Mouse (Mus musculus) neural tube, embryonic 12.5 days (tissue): ENCODE data around the gene Mybph. TPM values are rescaled to one million over a fixed set of nuclear protein-coding genes. Genes with fewer than 3 reads are reported as not detected.

Source experiments
- ATAC-seq: fragments of 200-750 bp; cut with Nextera tagmentation; 2 replicates; pipeline ENCODE4 v1.8.0; 2017; ENCODE audit warnings: low read depth, mild to moderate bottlenecking, moderate TSS enrichment, moderate library complexity; ENCODE audit not compliant: low FRiP score
- H3K27ac ChIP-seq: fragments of 300-500 bp; sonication (generic); 2 replicates; pipeline ENCODE4 v1.5.1; 2016
- H3K27me3 ChIP-seq: fragments of 300-500 bp; sonication (generic); replicated peaks from 2 replicates; pipeline ENCODE4 v1.6.1; 2016; ENCODE audit warnings: mild to moderate bottlenecking
- H3K36me3 ChIP-seq: fragments of 300-500 bp; sonication (generic); 2 replicates; pipeline ENCODE4 v1.6.1; 2016; ENCODE audit warnings: mild to moderate bottlenecking
- H3K4me1 ChIP-seq: fragments of 300-500 bp; sonication (generic); 2 replicates; pipeline ENCODE4 v1.6.1; 2016
- H3K4me2 ChIP-seq: fragments of 300-500 bp; sonication (generic); replicated peaks from 2 replicates; pipeline ENCODE4 v1.6.1; 2016; ENCODE audit warnings: mild to moderate bottlenecking
- H3K4me3 ChIP-seq: fragments of 300-500 bp; sonication (generic); 2 replicates; pipeline ENCODE4 v1.5.1; 2016
- H3K9ac ChIP-seq: fragments of 300-500 bp; sonication (generic); 2 replicates; pipeline ENCODE4 v1.6.1; 2016; ENCODE audit warnings: mild to moderate bottlenecking
- H3K9me3 ChIP-seq: fragments of 300-500 bp; sonication (generic); 2 replicates; pipeline ENCODE4 v1.6.1; 2016; ENCODE audit warnings: mild to moderate bottlenecking
- WGBS: fragments of 180-500 bp; shearing (Covaris S2); methylation state at CpG from one replicate; pipeline ENCODE4 v1.1.7; 2016; 5-methylcytosine and 5-hydroxymethylcytosine counted together
- polyA plus RNA-seq: library from polyadenylated mRNA; unstranded; fragments of >200 nt; fragmentation: Nextera tagmentation; extraction: Ambion mirVana; gene quantifications from 2 replicates; pipeline ENCODE4 v1.2.1, GENCODE M21; 2016

The Mybph gene
- polyA plus RNA-seq, 1 experiment from 2014 or later, result 8.6 TPM

DNA sequence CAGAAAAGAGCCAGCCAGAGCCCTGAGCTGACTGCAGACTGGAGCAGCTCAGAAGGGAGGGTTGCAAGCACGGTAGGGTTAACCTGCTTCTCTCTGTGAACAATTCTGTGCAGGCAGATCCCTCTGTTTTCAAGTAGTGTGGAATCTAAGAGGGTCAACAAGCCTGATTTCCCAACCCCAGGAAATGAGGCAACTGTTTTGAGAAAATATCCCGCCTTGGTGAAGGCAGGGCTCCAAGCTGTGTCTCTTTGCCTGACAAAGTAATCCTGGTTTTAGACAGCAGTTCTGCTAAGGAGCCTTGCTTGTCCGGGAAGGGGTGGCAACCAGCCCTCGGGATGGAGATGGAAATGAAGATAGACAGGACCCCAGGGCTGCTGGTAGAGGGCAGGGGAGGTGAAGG is 28.8 kb upstream of the Mybph start:
- H3K4me3 ChIP-seq, result no peak overlapping the region
- no peaks in the 10 kb centered on the region for H3K36me3 ChIP-seq
- no peak overlapping the region for H3K9ac ChIP-seq
- whole genome bisulfite sequencing, result 73% methylated on average over 4 of the region's 4 CpGs
- no peaks in the 10 kb centered on the region for H3K9me3 ChIP-seq
- no peaks in the 10 kb centered on the region for H3K27me3 ChIP-seq
- no peak for ATAC-seq
- H3K4me1 ChIP-seq, result no peaks in the 10 kb centered on the region
- H3K27ac ChIP-seq, result no peak overlapping the region
- no peak overlapping the region for H3K4me2 ChIP-seq

DNA sequence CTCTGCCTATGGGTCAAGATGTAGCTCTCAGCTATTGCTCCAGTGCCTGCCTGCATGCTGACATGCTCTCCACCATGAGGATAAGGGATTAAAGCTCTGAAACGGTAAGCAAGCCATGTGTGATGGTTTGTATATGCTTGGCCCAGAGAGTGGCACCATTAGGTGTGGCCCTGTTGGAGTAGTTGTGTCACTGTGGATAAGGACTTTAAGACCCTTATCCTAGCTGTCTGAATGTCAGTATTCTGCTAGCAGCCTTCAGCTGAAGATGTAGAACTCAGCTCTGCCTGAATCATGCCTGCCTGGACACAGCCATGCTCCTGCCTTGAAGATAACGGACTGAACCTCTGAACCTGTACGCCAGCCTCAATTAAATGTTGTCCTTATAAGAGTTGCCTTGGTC is 26.7 kb upstream of the Mybph start:
- no peak overlapping the region for H3K9ac ChIP-seq
- H3K27me3 ChIP-seq, result no peaks in the 10 kb centered on the region
- H3K4me2 ChIP-seq, result no peak overlapping the region
- no peaks in the 10 kb centered on the region for H3K9me3 ChIP-seq
- 94% methylated on average over 3 of the region's 3 CpGs for WGBS
- no peak for ATAC-seq
- H3K4me3 ChIP-seq, result no peak overlapping the region
- no peak overlapping the region for H3K27ac ChIP-seq
- H3K36me3 ChIP-seq, result no peaks in the 10 kb centered on the region
- no peaks in the 10 kb centered on the region for H3K4me1 ChIP-seq

DNA sequence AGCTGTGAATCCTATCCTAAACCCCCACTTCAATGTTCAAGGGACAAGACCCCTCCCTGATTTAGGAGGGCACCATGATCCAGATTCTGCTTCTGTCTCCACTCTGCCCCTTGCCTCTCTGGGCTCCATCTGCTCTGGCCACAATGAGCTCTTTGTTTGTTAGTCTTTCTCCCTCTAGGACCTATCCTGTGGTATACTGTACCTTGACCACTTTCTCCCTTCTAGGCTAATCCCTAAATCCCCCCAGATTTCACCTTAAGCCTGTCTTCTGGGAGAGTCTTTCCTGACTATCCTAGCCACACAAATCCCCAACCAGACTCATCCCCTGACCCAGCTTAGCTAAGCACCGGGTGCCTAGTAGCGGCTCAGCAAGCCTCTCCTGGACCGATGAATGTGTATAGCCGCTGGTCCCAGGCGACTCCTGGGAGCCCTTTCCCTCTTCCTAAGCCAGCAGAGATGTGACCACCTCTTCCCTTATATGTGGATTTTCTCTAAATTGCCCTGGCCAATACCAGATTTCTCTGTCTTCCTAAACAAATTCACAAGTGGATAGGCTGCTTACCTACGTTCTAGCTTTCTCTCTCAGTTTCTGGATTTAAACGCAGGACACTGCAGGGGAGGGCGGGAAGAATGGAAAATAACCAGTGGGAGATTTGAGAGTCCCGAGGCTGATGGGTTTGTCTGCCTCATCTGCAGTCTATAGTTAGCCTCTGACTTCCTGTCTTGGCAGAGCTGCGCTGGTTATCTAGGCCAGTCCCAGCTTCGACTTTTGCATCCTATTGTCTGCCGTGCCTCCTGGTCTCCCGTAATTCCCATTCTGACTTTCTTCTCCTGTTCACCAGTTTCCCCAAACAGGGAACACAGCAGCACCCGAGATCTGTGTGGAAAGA is 25.6 kb upstream of the Mybph start:
- no peaks in the 10 kb centered on the region for H3K27me3 ChIP-seq
- H3K27ac ChIP-seq, result no peak overlapping the region
- 71% methylated on average over 14 of the region's 14 CpGs for WGBS
- no peak overlapping the region for H3K4me2 ChIP-seq
- H3K4me1 ChIP-seq, result no peaks in the 10 kb centered on the region
- H3K36me3 ChIP-seq, result no peaks in the 10 kb centered on the region
- no peak overlapping the region for H3K4me3 ChIP-seq
- no peak overlapping the region for H3K9ac ChIP-seq
- no peak for ATAC-seq
- no peaks in the 10 kb centered on the region for H3K9me3 ChIP-seq

DNA sequence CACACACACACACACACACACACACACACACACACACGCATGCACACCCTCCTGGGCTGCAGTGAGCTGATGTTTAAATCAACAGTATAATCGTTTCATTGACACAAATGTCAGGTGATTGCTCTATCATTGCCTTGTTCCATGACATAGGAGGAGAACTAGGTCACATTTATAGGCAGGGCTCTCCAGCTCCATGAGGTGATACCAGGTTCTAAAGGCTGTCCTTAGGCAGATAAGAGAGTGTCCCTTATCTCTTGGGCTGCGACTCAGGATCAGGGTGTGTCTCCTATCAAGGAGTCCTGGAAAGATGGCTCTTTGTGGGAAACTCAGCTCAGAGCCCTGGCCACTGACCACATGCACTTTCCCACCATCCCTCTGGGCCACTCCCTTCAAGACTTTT is 24.7 kb upstream of the Mybph start:
- no peak overlapping the region for H3K9ac ChIP-seq

DNA sequence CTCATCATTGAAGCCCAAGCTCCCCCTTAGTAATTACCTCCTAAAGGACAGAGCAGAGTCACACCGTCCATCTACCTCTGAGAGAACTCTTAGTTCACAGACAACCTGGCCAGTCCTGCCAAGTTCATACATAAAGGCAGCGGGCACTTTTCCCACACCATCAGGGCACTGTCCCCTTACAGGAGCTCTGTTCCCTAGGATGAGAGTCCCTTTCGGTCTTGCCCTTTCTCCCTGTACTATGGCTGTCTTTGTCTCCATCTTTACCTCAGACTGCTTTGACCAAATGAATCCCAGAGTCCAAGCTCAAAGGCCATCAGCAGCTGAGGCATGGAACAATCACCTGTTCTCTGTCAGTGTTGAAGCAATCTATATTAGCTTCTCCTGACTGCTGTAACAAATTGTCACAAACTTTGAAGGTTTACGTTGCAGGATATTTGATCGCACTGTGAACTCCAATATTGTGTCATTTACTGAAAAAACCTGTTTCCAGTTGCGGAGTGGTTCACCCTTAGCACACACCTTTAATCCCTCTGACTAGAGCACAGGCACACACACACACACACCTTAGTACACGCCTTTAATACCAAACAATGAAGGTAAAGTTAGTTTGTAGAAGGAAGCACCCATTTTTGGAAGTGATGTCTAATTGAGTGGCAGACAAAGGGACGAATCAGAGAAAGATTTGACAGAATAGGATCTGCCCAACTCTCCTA is 24.1 kb upstream of the Mybph start:
- no peak overlapping the region for H3K27ac ChIP-seq
- no peaks in the 10 kb centered on the region for H3K27me3 ChIP-seq
- H3K9me3 ChIP-seq, result no peaks in the 10 kb centered on the region
- H3K9ac ChIP-seq, result no peak overlapping the region
- no peaks in the 10 kb centered on the region for H3K4me1 ChIP-seq
- H3K4me3 ChIP-seq, result no peak overlapping the region
- H3K36me3 ChIP-seq, result no peaks in the 10 kb centered on the region
- H3K4me2 ChIP-seq, result no peak overlapping the region
- 91% methylated on average over 8 of the region's 8 CpGs for WGBS
- no peak for ATAC-seq

More for the DNA sequence above, 24.7 kb upstream of the Mybph start:
- no peaks in the 10 kb centered on the region for H3K36me3 ChIP-seq
- no peak overlapping the region for H3K27ac ChIP-seq
- ATAC-seq, result no peak
- H3K4me1 ChIP-seq, result no peaks in the 10 kb centered on the region
- no peaks in the 10 kb centered on the region for H3K9me3 ChIP-seq
- H3K4me2 ChIP-seq, result no peak overlapping the region
- H3K27me3 ChIP-seq, result no peaks in the 10 kb centered on the region
- 87% methylated on average over 3 of the region's 3 CpGs for WGBS
- no peak overlapping the region for H3K4me3 ChIP-seq

DNA sequence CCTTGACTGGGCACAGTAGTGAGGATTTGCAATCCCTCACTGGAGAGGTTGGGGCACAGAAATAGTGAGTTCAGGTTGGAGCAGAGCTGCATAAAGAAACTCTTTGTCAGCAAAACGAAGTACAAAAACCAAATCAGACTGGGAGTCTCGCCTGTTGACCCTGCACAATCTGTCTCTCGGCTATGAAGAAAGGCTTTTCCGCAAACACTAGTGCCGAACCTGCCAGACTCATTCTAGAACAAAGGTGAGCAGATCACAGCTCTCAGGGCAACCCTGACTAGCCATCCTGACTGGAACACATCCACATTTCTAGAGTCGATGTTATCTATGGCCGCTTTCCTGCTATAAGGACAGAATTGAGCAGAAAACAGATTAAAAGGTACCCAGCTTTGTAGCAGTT is 20.2 kb upstream of the Mybph start:
- no peak for ATAC-seq
- no peaks in the 10 kb centered on the region for H3K9me3 ChIP-seq
- WGBS, result 74% methylated on average over 7 of the region's 7 CpGs
- no peak overlapping the region for H3K9ac ChIP-seq
- no peak overlapping the region for H3K4me3 ChIP-seq
- no peaks in the 10 kb centered on the region for H3K4me1 ChIP-seq
- H3K27me3 ChIP-seq, result no peaks in the 10 kb centered on the region
- no peak overlapping the region for H3K27ac ChIP-seq
- H3K4me2 ChIP-seq, result no peak overlapping the region
- no peaks in the 10 kb centered on the region for H3K36me3 ChIP-seq

DNA sequence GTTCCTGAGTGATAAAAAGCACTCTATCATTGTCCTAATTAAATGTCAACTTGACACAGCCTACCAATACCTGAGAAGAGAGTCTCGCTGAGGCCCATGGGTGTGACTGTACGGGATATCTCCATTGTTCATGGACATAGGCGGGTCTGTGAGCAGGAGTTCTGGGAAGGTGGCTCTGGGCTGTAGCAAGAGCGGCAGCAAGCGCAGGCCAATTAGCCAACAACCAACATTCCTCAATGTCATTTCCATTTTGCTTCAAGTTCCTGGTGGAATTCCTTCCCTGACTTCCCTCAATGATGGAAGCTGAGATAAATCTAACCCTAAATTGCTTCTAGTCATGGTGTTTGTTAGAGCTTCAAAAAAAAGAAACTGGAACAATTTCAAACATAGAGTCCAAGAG is 15.3 kb upstream of the Mybph start:
- H3K4me1 ChIP-seq, result no peaks in the 10 kb centered on the region
- no peaks in the 10 kb centered on the region for H3K36me3 ChIP-seq
- no peaks in the 10 kb centered on the region for H3K9me3 ChIP-seq
- no peak overlapping the region for H3K4me3 ChIP-seq
- no peak overlapping the region for H3K27ac ChIP-seq
- H3K9ac ChIP-seq, result no peak overlapping the region
- H3K4me2 ChIP-seq, result no peak overlapping the region
- no peak for ATAC-seq
- WGBS, result 88% methylated on average over 5 of the region's 5 CpGs
- no peaks in the 10 kb centered on the region for H3K27me3 ChIP-seq

DNA sequence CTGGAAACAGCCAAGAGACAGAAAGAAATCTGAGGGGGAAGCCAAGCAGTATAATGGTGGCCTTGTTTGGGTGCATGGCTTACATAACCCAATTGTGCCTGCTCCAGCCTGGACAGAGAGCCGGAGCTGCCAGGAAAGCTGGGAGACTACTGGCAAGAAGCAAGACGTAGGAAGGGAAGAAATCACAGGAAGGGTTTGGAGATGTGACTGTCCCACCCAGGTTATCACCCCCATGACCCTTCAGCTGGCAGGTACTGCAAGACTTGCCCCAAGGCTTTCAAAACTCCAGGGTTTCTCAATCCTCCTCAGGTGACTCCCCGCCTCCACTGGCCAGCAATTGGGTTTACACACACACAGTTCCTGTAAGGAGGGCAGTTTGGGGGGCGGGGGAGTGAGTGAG is 11.2 kb upstream of the Mybph start, which contains the start of gene Chil1:
TSS of gene Chil1 (plus strand) at position 152 of the 400 bp plus-strand sequence.
- 62% methylated on average over 4 of the region's 4 CpGs for WGBS
- no peak within 1 kb of the TSS for H3K27ac ChIP-seq

DNA sequence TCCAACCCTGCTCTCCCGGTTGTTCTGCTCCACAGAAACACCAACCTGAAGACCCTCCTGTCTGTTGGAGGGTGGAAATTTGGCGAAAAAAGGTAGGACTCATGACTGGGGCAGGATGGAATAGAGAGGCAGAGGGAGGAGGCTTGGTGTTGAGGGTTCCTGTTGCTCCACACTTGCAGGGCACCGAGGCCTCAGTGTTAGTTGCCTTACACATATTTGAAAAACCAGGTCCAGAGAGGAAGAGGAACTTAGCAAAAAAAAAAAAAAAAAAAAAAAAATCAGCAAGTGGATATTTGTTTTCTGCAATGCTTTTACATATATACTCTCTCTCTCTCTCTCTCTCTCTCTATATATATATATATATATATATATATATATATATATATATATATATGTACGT is 9.2 kb upstream of the Mybph start:
- whole genome bisulfite sequencing, result 95% methylated on average over 4 of the region's 4 CpGs
- Histone ChIP-seq H3K36me3 (no peaks in the 10 kb centered on the region), H3K27ac (no peak overlapping the region), H3K27me3 (no peaks in the 10 kb centered on the region), H3K4me1 (peaks cover 10% of the 10 kb centered on the region), H3K4me3 (no peak overlapping the region), H3K9ac (no peak overlapping the region), H3K9me3 (no peaks in the 10 kb centered on the region), H3K4me2 (no peak overlapping the region)
- no peak for ATAC-seq

More for the DNA sequence above, 11.2 kb upstream of the Mybph start, which contains the start of gene Chil1:
- Histone ChIP-seq H3K4me2 (no peak within 1 kb of the TSS), H3K27me3 (no peaks in the 10 kb centered on the region), H3K4me3 (no peak within 1 kb of the TSS), H3K36me3 (no peaks in the 10 kb centered on the region), H3K9ac (no peak within 1 kb of the TSS), H3K4me1 (no peaks in the 10 kb centered on the region), H3K9me3 (no peaks in the 10 kb centered on the region)
- ATAC-seq, result no peak

DNA sequence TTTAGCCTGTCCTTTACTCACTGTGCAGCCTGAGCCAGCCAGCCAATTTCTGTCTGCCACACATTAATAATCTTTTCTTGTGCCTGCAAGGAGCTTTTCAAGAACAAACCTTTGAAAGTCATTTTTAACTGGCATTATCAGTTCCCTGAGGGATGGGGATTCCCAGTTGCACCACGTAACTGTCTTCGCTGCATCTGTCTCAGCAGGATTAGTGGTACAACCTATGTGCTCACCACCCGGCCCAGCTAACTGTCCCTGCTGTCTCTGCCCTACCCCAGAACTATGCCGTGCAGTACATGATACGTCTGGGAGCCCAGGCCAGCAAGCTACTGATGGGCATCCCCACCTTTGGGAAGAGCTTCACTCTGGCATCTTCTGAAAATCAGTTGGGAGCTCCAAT is 5.0 kb upstream of the Mybph start:
- Histone ChIP-seq H3K9ac (no peak overlapping the region), H3K9me3 (no peaks in the 10 kb centered on the region), H3K4me1 (peaks cover 16% of the 10 kb centered on the region), H3K4me3 (no peak overlapping the region), H3K27me3 (no peaks in the 10 kb centered on the region), H3K36me3 (no peaks in the 10 kb centered on the region), H3K27ac (no peak overlapping the region; the same call in 1 of the 2 replicates), H3K4me2 (no peak overlapping the region)
- no peak for ATAC-seq
- WGBS, result 81% methylated on average over 5 of the region's 5 CpGs

DNA sequence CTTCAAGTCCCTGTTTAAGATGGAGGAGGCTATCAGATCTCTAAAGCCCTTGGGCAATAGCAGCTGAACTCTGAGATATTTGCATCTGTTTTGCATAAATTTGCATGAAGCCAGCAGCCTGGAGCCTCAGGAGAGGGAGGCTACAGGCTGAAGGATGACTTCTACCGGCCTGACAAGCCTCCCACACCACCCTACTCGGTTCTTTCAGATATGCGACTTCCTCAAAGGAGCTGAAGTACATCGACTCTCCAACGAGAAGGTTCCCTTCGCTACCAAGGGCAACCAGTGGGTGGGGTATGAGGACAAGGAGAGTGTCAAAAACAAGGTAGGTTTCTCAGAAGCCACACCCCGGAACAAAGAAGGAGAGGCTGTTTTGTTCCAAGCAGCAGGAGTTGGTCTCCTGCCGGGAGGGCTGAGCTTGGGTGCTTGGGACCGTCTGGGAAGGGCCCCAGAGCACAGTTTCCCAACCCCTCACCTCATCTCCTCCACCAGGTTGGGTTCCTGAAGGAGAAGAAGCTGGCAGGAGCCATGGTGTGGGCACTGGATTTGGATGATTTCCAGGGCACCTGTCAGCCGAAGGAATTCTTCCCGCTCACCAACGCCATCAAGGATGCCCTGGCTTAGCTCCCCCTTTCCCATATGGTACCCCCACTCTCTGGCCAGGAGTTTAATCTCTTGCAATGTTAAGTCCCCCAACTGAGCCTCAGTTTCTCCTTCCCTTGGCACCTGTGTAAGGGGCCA is 4.1 kb upstream of the Mybph start:
- Histone ChIP-seq H3K9me3 (no peaks in the 10 kb centered on the region), H3K27me3 (no peaks in the 10 kb centered on the region), H3K4me1 (peaks cover 21% of the 10 kb centered on the region), H3K4me3 (no peak overlapping the region), H3K27ac (no peak overlapping the region), H3K4me2 (peak overlapping the region; percentile 18; the same call in 1 of the 2 replicates), H3K36me3 (no peaks in the 10 kb centered on the region), H3K9ac (no peak overlapping the region)
- 31% methylated on average over 12 of the region's 12 CpGs for WGBS
- no peak for ATAC-seq

DNA sequence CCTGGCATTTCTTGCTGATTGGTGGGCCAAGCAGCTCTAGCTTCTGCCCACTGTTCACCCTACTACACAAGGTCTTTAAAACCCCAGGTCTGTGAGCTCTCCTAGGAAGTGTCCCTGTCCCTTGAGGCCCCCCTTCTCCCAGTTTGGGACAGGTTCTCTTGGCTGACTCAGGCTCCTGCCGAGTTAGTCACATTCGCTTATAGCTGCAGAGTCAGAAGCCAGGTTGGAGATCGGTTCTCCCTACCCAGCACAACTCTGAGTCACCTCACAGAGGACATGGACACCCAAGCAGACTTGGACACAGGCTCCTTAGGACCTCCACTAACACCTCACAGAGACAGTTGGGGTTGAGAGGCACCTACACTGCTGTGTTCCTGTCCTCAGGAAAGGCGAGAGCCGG is 2.1 kb upstream of the Mybph start:
- no peaks in the 10 kb centered on the region for H3K9me3 ChIP-seq
- H3K36me3 ChIP-seq, result no peaks in the 10 kb centered on the region
- H3K27me3 ChIP-seq, result no peaks in the 10 kb centered on the region
- H3K9ac ChIP-seq, result no peak overlapping the region
- ATAC-seq, result no peak
- no peak overlapping the region for H3K4me2 ChIP-seq
- H3K4me1 ChIP-seq, result peaks cover 24% of the 10 kb centered on the region
- WGBS, result 85% methylated on average over 5 of the region's 5 CpGs
- H3K27ac ChIP-seq, result no peak overlapping the region
- no peak overlapping the region for H3K4me3 ChIP-seq
